Mouse (Mus musculus): ENCODE results near the gene Rictor. TPM values are rescaled to one million over a fixed set of nuclear protein-coding genes. Genes with fewer than 3 reads are reported as not detected.
"Not testable (repeated sequence)": the region's sequence is repeated elsewhere in the genome, so short reads cannot be mapped to it uniquely, and the experiment has no call there.

Gene Rictor
- total RNA-seq, 2 experiments from 2014 or later = 33.7 to 33.9 TPM

DNA sequence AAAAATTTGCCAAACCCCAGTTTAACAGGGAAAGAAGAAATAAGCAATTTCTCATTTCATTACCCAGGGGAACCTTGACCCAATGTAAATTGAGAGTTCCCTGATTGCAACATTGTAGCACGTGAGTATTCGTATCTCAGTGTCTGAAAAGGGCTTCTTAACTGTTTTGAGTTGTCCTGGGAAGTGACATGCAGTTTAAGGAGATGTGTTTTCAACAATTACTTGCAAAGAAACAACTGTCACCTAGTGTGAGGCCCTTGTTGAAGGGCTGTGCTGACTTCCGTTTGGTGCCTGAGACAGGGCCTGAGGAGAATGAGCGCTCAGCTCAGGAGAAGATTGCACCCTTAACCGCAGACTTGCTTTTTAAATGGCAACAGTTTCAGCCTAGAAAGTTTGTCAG, 24.9 kb downstream of the Rictor start:
- DNase-seq (ENCODE audit: low spot score in 2 of 2) = no peak

DNA sequence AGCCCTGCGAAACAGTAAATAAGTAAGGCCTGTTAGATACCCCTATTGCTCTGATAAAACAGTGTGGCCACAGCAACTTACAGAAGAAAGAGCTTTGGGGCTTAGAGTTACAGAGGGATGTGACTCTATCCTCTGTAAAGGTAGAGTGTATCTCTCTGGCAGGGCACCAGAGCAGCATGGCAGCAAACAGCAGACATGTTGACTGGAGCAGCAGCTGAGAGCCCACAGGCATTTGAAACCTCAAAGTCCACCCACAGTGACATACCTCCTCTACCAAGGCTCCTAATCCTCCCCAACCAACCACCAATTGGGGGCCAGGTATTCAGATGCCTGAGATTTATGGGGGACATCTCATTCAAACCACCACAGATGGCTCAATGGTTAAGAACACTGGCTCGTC, 31.0 kb downstream of the Rictor start:
- no peak for DNase-seq (ENCODE audit: low spot score in 2 of 2)

DNA sequence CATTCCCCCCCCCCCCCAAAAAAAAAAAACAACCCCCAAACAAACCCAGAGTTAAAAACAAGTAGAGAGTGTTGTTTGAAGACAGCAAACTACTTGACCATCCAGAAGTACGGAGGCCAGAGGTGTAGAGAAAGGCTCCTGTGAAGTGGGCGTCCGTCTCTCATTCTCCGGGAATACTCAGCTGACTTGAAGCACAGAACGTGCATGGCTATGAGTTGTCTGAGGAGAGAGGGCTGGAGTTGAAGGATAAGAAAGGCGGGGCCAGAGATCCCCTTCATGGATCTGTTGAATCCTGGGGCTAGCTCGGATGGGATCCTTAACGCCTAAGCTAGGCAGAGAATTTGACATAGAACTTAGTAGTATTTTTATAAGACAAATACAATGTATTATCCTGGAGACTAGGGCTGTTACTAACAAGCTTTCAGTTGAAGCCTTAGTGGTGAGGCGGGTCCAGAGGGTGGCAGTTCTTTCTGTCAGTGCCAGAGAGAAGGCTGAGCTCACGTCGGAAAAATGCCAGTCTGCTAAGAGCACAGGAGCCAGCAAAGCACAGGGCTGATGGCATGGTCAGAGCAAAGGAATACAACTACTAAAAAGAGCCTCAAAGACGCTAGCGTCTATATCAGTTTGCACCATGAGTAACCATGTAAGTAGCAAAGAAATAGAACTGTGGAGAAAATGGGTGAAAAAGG, 34.3 kb downstream of the Rictor start:
- no peak for DNase-seq (ENCODE audit: low spot score in 2 of 2)

DNA sequence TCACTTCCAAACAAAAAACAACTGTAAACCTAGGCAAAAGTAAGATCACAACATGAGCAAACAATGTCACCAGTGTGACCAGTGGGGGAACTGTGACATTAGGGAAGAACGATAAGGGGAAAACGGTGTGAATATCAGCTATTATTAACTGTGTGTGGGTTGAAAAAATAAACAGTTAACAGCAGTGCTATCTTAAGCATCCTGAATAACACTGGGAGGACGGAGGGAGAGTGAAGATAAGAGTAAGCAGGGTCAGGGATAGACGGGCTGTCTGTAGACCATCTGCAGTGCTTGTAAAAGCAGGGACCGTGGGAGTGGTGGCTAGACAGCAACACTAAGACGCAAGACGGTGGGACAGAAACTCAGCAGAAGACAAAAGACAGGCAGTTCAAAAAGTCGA, 35.5 kb downstream of the Rictor start:
- DNase-seq (ENCODE audit: low spot score in 2 of 2) = no peak

DNA sequence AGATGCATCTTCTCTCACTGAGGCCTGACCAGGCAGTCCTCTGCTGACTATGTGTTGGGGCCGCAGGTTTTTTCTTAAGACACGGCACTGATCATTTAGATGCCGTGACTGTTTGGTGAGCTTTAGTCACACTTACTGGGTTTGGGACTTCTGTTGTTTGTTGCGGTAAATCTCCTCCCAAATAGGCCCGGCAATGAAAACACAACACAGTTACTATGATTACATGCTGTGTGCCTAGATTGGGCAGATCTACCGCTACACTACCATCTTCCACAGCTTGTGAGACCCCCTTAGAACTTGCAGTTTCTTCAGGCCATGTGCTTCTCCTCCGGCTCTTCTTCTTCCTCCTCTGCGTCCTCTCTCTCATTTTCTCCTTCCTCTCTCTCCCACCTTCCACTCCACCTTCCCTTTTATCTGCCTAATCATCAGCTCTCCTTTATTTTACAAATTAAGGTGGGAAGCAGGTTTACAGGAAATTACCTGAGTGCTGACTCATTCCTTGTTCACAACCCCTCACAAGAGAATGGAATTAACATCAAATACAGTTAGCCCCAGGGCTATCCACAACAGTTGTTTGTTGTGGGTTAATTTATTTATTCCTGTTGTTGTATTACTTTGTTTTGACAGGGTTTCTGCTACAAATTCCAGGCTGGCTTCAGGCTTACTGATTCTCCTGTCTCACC, 38.3 kb downstream of the Rictor start:
- not testable (repeated sequence) for DNase-seq (ENCODE audit: low spot score in 2 of 2)

DNA sequence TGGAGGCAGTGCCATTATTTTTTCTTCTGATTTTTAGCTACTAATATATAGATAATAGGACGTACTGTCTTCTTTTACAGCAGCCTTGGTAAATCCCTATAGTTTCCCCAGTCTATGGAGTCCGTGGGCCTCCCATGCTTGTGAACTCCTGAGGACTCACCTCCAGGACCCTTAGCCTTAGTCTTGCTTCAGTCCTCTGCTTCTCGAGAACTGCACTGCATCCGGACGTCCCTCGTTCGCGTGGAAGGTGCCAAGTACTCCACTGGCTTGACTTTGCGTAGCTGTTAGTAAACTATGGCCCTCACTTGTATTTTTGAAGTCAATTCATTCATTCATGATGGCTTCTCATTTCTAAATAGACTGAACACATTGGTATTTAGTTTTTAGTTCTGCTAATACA, 38.8 kb downstream of the Rictor start:
- no peak for DNase-seq (ENCODE audit: low spot score in 2 of 2)

DNA sequence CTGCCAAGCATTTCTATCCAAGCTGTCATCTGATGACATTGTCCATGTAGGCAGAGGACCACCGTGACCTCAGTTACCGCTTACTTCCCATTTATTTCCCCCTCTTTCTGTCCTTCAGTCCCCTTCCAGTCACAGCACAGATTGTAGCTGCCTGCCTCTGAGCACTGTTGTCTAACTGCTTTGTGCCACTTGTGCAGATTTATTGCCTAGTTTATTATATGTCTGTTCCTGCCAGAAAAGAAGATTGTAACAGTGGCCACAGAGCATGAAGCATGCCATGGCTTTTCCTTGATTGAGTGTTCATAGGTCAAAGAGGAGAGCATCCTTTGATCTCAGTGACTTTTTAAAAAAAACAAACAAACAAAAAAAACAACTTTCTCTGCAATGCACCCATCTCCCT, 46.2 kb downstream of the Rictor start:
- DNase-seq (ENCODE audit: low spot score in 2 of 2) = no peak

DNA sequence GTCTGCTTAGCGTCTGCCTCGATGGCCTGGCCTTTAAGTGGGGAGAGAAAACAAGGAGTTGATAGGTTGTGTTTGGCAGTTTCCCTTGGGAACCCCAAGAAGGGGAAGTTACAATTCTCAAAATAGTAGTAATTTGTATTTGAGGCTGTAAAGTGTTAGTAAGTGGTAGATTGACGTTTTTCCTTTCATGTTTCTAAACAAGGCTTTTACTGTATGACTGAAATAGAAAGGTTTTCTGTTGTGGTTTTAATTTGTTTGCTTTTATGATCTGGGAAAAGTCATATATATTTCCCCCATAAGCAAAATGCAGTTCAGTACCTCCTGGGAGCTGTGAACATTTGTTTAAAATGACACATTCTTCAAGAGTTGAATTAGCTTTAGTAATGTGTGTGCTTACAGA, 64.1 kb downstream of the Rictor start:
- no peak for DNase-seq (ENCODE audit: low spot score in 2 of 2)

DNA sequence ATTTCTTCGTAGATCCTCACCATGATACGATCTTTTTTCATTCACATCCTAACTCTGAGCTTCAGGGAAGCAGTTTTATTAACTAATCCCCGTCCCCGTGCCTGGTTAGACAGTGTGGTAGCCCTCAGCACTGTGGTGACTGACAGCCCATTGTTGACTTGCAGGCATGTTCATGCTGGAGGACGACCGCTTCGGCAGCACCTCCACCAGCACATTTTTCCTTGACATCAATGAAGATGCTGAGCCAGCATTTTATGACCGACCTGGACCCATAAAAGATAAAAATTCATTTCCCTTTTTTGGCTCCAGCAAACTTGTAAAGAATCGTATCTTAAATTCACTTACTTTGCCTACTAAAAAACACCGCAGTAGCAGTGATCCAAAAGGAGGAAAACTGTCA, 78.0 kb downstream of the Rictor start:
- DNase-seq (ENCODE audit: low spot score in 2 of 2) = no peak

DNA sequence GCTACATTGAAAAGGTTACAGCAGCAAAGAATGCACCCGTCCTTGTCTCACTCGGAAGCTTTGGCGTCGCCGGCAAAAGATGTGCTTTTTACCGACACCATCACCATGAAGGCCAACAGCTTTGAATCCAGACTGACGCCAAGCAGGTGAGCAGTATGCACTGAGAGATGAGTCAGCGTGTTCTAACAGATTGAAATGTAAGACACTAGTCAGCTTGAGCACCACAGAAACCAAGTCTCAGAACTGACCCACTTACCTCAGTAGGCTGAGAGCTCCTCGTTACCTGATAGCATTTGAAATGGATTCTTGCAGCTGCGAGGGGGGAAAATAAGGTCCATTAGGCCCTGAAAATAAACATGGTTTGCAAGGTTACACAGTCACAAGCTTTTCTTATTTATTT, 79.1 kb downstream of the Rictor start:
- DNase-seq (ENCODE audit: low spot score in 2 of 2) = no peak

DNA sequence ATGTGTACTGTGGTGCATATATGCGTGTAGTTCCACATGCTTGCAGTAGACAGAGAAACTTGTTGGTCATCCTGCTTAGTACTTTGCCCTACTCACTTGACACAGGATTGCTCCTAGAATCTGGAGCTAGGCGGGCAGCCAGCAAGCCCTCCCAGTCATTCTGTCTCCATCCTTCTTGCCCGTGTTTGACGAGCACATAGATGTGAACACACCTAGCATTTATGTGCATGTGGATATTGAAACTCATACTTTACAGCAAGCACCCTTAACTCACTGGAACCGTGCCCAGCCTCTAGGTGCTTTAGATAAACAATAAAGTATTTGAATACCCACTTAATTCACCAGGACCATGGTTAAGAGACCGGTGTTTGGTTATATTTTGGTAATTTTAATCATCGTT, 81.8 kb downstream of the Rictor start:
- no peak for DNase-seq (ENCODE audit: low spot score in 2 of 2)

DNA sequence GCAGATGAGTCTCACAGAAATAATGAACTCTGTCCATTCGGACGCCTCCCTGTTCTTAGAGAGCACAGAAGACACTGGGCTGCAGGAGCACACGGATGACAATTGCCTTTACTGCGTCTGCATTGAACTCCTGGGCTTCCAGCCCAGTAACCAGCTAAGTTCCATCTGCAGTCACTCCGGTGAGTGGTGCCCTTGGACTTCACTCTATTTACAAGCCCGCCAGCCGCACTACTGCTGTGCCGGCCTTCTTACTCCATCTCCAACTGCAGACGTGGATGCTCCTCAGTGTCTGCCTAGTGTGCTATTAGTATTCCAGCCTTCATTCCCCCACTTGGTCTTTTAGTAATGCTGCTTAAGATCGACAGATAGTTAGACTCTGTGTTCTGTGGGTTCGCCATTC, 83.5 kb downstream of the Rictor start:
- DNase-seq (ENCODE audit: low spot score in 2 of 2) = no peak

DNA sequence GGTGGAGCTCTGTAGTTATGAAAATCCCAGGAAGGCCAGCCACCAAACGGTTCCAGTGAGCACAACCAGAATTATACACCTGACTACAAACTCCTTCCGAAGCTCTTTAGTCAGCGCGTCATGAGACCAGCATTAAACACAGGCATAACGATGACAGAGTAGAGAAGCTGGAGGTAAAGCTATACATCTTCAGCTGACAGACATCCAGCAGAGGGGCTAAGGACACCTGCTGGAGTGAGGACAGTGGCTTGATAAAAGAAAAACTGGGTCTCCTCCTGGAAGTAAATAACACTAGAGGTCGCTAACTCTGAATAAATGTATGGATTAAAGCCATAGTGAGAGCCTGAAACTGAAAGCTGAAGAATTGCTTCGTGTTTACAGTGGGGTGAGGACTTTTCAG, 84.7 kb downstream of the Rictor start:
- DNase-seq (ENCODE audit: low spot score in 2 of 2) = no peak

DNA sequence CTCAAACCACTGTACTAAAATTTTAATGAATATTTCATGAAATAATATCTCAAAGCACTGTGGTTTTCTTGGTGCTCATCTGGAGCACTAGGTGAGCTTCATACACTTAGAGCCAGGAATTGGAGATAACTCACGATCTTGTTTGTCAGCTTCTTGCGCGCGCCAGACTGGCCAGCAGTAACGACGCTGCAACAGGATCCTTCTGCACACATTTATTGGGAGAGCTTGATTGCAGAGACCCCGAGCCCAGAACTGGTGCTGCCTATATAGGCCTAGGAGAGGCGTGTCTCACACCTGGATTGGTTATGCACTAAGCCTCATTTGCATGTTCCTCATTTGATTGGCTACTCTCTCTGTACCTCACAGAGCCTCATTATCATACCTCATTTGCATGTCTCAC, 93.0 kb downstream of the Rictor start:
- not testable (repeated sequence) for DNase-seq (ENCODE audit: low spot score in 2 of 2)

DNA sequence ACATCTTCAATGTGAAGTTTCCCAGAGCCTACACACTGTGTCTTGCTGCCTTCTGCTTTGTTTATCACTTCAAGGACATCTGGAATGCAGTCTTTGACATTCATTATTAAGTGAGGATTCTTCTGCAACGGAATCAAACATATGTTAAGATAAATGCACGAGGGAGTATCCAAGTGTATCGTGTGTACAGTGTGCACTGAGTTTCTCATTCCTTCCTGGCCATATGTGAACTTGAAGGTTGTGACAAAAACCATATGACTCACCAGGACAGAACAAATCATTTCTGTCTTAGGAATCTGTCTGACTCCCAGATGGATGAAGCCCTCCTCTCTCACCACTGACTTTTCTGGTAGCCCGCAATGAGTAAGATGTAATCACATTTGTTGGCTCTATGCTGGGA, 107.6 kb downstream of the Rictor start:
- DNase-seq (ENCODE audit: low spot score in 2 of 2) = no peak

DNA sequence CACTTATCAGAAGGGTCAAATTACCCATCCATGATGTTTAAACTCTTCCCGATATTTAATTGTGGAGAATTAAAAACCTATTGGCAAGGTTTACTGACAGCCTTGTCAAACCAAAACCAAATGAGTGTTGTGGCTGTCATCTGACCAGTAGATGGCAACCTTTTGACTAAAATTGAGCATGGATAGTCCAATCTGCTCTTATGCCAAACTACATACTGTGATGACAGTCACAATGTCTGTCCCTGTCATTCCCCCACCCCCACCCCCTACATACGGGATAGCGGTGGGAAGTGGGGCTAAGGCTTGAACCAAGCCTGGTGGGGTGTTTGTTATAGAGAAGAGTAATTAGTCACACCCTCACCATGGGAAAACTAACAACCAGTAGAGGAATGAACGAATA, 132.0 kb downstream of the Rictor start:
- DNase-seq (ENCODE audit: low spot score in 2 of 2) = peak in 1 of 2 experiments; percentile 16

DNA sequence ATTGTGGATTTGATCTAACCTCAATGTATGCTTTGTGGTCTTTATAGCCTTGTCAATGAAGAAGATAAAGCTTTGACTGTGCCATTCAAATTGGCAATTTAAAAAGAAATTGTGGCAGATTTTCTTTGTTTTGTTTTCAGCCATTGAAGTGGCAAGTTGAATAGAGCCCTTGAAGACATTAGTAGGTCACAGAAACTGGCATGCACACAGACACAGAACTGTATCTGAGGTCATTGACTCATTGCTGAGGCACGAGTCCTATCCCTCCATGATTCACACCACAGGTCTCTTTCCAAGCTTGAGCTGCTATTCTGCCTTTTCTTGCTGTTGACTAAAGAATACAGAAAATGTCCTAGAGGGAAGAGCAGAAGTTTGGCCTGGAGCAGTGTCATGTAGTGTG, 141.7 kb downstream of the Rictor start:
- DNase-seq (ENCODE audit: low spot score in 2 of 2) = no peak

Other genes starting within 250 kb of the Rictor start
- gene Fyb, start 185.5 kb upstream of the Rictor start, total RNA-seq (2021) = 10 to 100 TPM in 1 of 2 experiments, 1 to 10 TPM in 1; 9.2 to 10.9 TPM
- gene Osmr, start 166.6 kb downstream of the Rictor start, total RNA-seq (2021) = 1 to 10 TPM; 5.6 to 6.0 TPM